Comparison of ENCODE assay signal across 19 mouse cellular contexts in the genomic region with DNA sequence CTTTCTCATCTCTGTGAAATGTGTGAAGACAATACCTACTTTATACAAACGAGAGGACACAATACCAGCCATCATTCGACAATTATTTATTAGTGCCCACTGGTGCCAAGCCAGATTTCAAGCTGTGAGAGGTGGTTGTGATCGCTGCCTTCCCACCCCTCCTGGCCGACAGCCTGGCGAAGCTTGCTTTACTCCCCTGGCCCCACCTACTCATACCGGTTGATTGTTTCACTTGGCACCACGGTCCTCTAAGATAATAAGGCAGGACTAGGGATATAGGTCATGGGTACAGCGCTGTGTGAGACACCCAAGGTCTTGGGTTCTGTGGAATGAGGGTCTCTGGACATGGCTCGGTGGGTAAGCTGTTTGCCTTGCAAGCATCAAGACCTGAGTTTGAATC. TPM values are rescaled to one million over a fixed set of nuclear protein-coding genes. Genes with fewer than 3 reads are reported as not detected.
A peak's percentile ranks its signal among the peaks of the same experiment; 100 is the strongest.
DNase-seq lines count a peak whose midpoint lies in the region; ATAC-seq and TF ChIP-seq lines count a peak whose summit lies in the region.
"Had no signal": no experiment of that assay in that cellular context is flagged by ENCODE, and none has a peak within 500 bp of the region (broad histone marks: within the 10 kb centered on the region; RNA-seq: fewer than 3 reads in every experiment).

No protein-coding gene starts in this region.

- H3K79me2 ChIP-seq in liver, adult 2 months (ENCODE audit: control insufficient read depth, insufficient read depth, low read length), result peaks cover 61% of the 10 kb centered on the region

- no peaks in the 10 kb centered on the region for H3K27me3 ChIP-seq in heart, embryonic 13.5 days (replicated peaks)
- H3K27me3 ChIP-seq in liver, adult 2 months (ENCODE audit: control insufficient read depth, insufficient read depth, low read length), result no peaks in the 10 kb centered on the region
- H3K27me3 ChIP-seq in liver, embryonic 12.5 days (replicated peaks), result no peaks in the 10 kb centered on the region
- H3K27me3 ChIP-seq: hindbrain, embryonic 12.5 days; limb, embryonic 12.5 days; liver, embryonic 15.5 days; midbrain, embryonic 13.5 days had no signal

- H3K27ac ChIP-seq in heart, embryonic 13.5 days (replicated peaks), result peak overlapping the region; percentile 0; the same call in 1 of the 2 replicates
- H3K27ac ChIP-seq in liver, adult 2 months (replicated peaks; ENCODE audit: insufficient read depth, low read depth, low read length), result no peak overlapping the region
- no peak overlapping the region for H3K27ac ChIP-seq in liver, embryonic 12.5 days
- H3K27ac ChIP-seq: hindbrain, embryonic 12.5 days; limb, embryonic 12.5 days; liver, embryonic 15.5 days; midbrain, embryonic 13.5 days had no signal

- WGBS in heart, embryonic 13.5 days, result 56% methylated on average over 9 of the region's 9 CpGs
- WGBS in liver, adult 2 months, result 16% methylated on average over 9 of the region's 9 CpGs
- 74% methylated on average over 9 of the region's 9 CpGs for WGBS in liver, embryonic 12.5 days (ENCODE audit: insufficient replicate concordance)

- TF ChIP-seq POLR2A in liver, adult 2 months (IDR thresholded peaks at IDR 0.05; ENCODE audit: extremely low read depth, insufficient read depth, low read length), result no peak

- no peaks in the 10 kb centered on the region for H3K9me3 ChIP-seq in heart, embryonic 13.5 days
- H3K9me3 ChIP-seq in liver, embryonic 12.5 days (replicated peaks), result no peaks in the 10 kb centered on the region
- H3K9me3 ChIP-seq: hindbrain, embryonic 12.5 days; limb, embryonic 12.5 days; liver, embryonic 15.5 days; midbrain, embryonic 13.5 days had no signal

- ATAC-seq in heart, embryonic 13.5 days (ENCODE audit: extremely low read depth, insufficient number of reproducible peaks, low FRiP score, low TSS enrichment), result no peak
- no peak for ATAC-seq in liver, embryonic 12.5 days
- ATAC-seq in frontal cortex, adult (ENCODE audit: low TSS enrichment), result no peak
- ATAC-seq: forebrain, postnatal 0 days; inflammation-experienced regulatory T-cells, adult 6 months; midbrain, embryonic 13.5 days had no signal

- no peak for DNase-seq in heart, postnatal 14 days
- DNase-seq in liver, adult 2 months (ENCODE audit: extremely low read depth, low read depth, low spot score), result peak; percentile 39
- DNase-seq in fat pad, adult 2 months (ENCODE audit: extremely low read depth, low read depth, low spot score), result peak; percentile 74
- peak; percentile 52 for DNase-seq in heart, postnatal 4 days
- DNase-seq: adrenal gland, postnatal 36 days; cerebellum, postnatal 25 days; forebrain, postnatal 0 days; gastrocnemius, postnatal 25 days; retina, postnatal 1 day; right cerebral cortex, postnatal 4 days; thymus, postnatal 4 days had no signal

- H3K4me2 ChIP-seq in heart, embryonic 13.5 days, result no peak overlapping the region
- H3K4me2 ChIP-seq in liver, embryonic 12.5 days, result no peak overlapping the region
- H3K4me2 ChIP-seq: hindbrain, embryonic 12.5 days; limb, embryonic 12.5 days; liver, embryonic 15.5 days; midbrain, embryonic 13.5 days had no signal

- intact Hi-C loops in heart, postnatal 14 days (cut with DNase I), result no loop called here

- no peak overlapping the region for H3K9ac ChIP-seq in heart, embryonic 13.5 days
- H3K9ac ChIP-seq in liver, adult 2 months (ENCODE audit: low read depth, low read length), result no peak overlapping the region
- H3K9ac ChIP-seq in liver, embryonic 12.5 days, result no peak overlapping the region
- H3K9ac ChIP-seq: forebrain, postnatal 0 days; hindbrain, embryonic 12.5 days; limb, embryonic 12.5 days; liver, embryonic 15.5 days; midbrain, embryonic 13.5 days had no signal

- no peak overlapping the region for H3K4me3 ChIP-seq in heart, embryonic 13.5 days
- no peak overlapping the region for H3K4me3 ChIP-seq in liver, adult 2 months (ENCODE audit: insufficient read depth, low read depth, low read length)
- no peak overlapping the region for H3K4me3 ChIP-seq in liver, embryonic 12.5 days
- H3K4me3 ChIP-seq: hindbrain, embryonic 12.5 days; limb, embryonic 12.5 days; liver, embryonic 15.5 days; midbrain, embryonic 13.5 days had no signal

- H3K4me1 ChIP-seq in heart, embryonic 13.5 days, result peaks cover 88% of the 10 kb centered on the region
- H3K4me1 ChIP-seq in liver, adult 2 months (ENCODE audit: control insufficient read depth, insufficient read depth, low read length), result peaks cover 17% of the 10 kb centered on the region
- H3K4me1 ChIP-seq in liver, embryonic 12.5 days, result peaks cover 48% of the 10 kb centered on the region

- no peak for TF ChIP-seq CTCF in liver, adult 2 months (IDR thresholded peaks at IDR 0.05; ENCODE audit: low read depth, low read length)

- H3K36me3 ChIP-seq in heart, embryonic 13.5 days, result peaks cover 14% of the 10 kb centered on the region
- peaks cover under 1% of the 10 kb centered on the region; the same call in 1 of the 2 replicates for H3K36me3 ChIP-seq in liver, adult 2 months (ENCODE audit: control insufficient read depth, insufficient read depth, low read length)
- peaks cover 5% of the 10 kb centered on the region for H3K36me3 ChIP-seq in liver, embryonic 12.5 days
- H3K36me3 ChIP-seq: hindbrain, embryonic 12.5 days; midbrain, embryonic 13.5 days had no signal

RNA-seq across cellular contexts. Expression of gene Rassf3, which starts 55.1 kb away (rescaled TPM):
- polyA plus RNA-seq in heart, embryonic 13.5 days (2015; fragmentation: Nextera tagmentation; extraction: Ambion mirVana), result 15.2 and 19.2 TPM in 2 replicates
- 100 to 1,000 TPM; 120 to 125 TPM for total RNA-seq in heart, postnatal 14 days (2021)
- 13.4 and 18.7 TPM in 2 replicates for total RNA-seq in liver, adult 2 months (2014; rRNA removed)
- 20.0 and 22.2 TPM in 2 replicates for polyA plus RNA-seq in liver, adult 2 months (2012; rRNA removed)
- 12.3 and 12.8 TPM in 2 replicates for polyA plus RNA-seq in liver, embryonic 12.5 days (2016; fragmentation: Nextera tagmentation; extraction: Ambion mirVana)
- 10 to 100 TPM; 82.2 to 85.0 TPM for total RNA-seq in heart, postnatal 4 days (2021)

RNA-seq across cellular contexts. Expression of gene Gns, which starts 56.1 kb away (rescaled TPM):
- polyA plus RNA-seq in heart, embryonic 13.5 days (2015; fragmentation: Nextera tagmentation; extraction: Ambion mirVana), result 29.9 and 30.4 TPM in 2 replicates
- 10 to 100 TPM; 64.2 to 74.3 TPM for total RNA-seq in heart, postnatal 14 days (2021)
- 84.0 and 102 TPM in 2 replicates for total RNA-seq in liver, adult 2 months (2014; rRNA removed)
- 65.7 and 78.4 TPM in 2 replicates for polyA plus RNA-seq in liver, adult 2 months (2012; rRNA removed)
- polyA plus RNA-seq in liver, embryonic 12.5 days (2016; fragmentation: Nextera tagmentation; extraction: Ambion mirVana), result 20.0 and 20.3 TPM in 2 replicates
- total RNA-seq in heart, postnatal 4 days (2021), result 10 to 100 TPM; 66.2 to 66.9 TPM

Comparison
In these comparisons a context has a peak if more than half of its experiments do, and no peak if none do; other contexts are left out.
1. DNase-seq: peak in liver, adult 2 months (single experiment), fat pad, adult 2 months (single experiment) and heart, postnatal 4 days (single experiment); none in heart, postnatal 14 days (0 of 2).